Mouse (Mus musculus): ENCODE data around the gene 4930432M17Rik. TPM values are rescaled to one million over a fixed set of nuclear protein-coding genes. Genes with fewer than 3 reads are reported as not detected.

4930432M17Rik gene
- polyA plus RNA-seq, 1 experiment: not detected

DNA sequence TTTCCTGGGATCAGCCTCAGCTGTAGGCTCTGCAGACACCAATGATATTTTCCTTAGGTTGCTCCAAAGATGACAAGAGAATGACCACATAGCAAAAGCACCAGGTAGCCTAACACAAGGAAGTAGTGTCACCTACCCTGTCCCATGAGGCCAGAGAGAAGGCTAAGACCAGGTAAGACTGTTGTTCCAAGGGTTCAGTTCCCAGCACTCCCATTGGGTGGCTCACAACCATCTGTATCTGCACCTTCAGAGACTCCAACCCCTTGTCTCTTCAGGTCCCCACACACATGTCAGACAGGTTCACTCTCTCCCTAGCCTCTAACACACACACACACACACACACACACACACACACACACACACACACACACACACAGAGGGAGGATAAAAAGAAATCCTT lies 44.8 kb downstream of the 4930432M17Rik start:
- no peak overlapping the region for H3K4me3 ChIP-seq (replicated peaks; ENCODE audit: control insufficient read depth, low read depth, low read length)
- no peak overlapping the region for H3K27ac ChIP-seq (ENCODE audit: control insufficient read depth, insufficient read depth, low read depth, low read length, poor library complexity)
- TF ChIP-seq CTCF (IDR thresholded peaks at IDR 0.05; ENCODE audit: control insufficient read depth, insufficient read depth, low read length): no peak
- no peak for TF ChIP-seq POLR2A (IDR thresholded peaks at IDR 0.05; ENCODE audit: borderline replicate concordance, control insufficient read depth, low read depth, low read length)
- peaks cover 1% of the 10 kb centered on the region for H3K4me1 ChIP-seq (ENCODE audit: control insufficient read depth, insufficient read depth, low read length)

DNA sequence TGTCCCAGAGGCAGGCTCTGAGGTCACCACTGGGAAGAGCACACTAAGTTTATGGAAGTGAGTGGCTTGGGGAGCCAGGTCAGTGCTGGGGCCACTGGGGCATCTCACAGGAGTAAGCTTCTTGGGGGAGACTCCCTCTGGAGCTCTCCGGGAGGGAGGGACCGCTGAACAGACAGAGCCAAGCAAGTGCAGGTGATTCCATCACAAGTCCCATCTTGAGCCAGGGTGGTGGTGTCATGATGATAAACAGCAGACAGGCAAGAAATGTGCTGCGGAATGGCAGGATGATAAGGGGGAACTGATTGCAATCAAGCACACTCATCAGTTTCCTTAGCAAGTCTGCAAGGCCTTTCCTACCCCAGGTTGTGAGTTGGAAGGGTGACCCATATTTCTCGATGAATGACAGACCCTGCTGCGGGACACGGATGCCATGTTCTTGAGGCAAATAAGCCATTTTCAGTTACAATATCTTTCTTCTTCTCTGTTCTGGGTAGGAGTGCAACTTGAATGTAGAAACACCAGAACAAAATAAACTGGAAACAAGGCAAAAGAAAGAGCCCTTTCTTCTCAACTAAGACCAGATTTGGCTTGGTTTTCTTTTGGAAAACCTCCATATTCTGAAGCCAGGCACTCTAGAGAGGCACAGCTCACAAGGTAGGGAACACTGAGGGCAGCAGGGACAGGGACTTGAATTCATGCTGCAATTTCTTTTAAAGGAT lies 45.3 kb downstream of the 4930432M17Rik start:
- H3K4me3 ChIP-seq (replicated peaks; ENCODE audit: control insufficient read depth, low read depth, low read length): no peak overlapping the region
- TF ChIP-seq POLR2A (IDR thresholded peaks at IDR 0.05; ENCODE audit: borderline replicate concordance, control insufficient read depth, low read depth, low read length): no peak
- no peak for TF ChIP-seq CTCF (IDR thresholded peaks at IDR 0.05; ENCODE audit: control insufficient read depth, insufficient read depth, low read length)
- no peak overlapping the region for H3K27ac ChIP-seq (ENCODE audit: control insufficient read depth, insufficient read depth, low read depth, low read length, poor library complexity)
- peaks cover 1% of the 10 kb centered on the region for H3K4me1 ChIP-seq (ENCODE audit: control insufficient read depth, insufficient read depth, low read length)
- 56% methylated on average over 6 of the region's 6 CpGs for WGBS

DNA sequence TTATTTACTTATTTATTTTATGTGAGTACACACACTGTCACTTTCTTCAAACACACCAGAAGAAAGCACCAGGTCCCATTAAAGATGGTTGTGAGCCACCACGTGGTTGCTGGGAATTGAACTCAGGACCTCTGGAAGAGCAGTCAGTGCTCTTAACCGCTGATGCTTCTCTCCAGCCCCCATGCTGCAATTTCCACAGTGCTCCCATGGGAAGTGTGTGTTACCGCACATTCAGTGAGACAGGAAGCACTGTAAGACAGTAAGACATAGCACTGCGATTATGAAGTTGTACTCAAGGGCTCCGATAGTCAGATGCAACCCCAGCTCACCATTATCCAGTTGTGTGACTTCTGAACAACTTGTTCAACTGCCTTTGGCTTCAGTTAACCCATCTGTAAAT lies 45.9 kb downstream of the 4930432M17Rik start:
- H3K27ac ChIP-seq (ENCODE audit: control insufficient read depth, insufficient read depth, low read depth, low read length, poor library complexity): no peak overlapping the region
- peaks cover 1% of the 10 kb centered on the region for H3K4me1 ChIP-seq (ENCODE audit: control insufficient read depth, insufficient read depth, low read length)
- 78% methylated on average over 5 of the region's 5 CpGs for WGBS
- H3K4me3 ChIP-seq (replicated peaks; ENCODE audit: control insufficient read depth, low read depth, low read length): no peak overlapping the region
- no peak for TF ChIP-seq POLR2A (IDR thresholded peaks at IDR 0.05; ENCODE audit: borderline replicate concordance, control insufficient read depth, low read depth, low read length)
- no peak for TF ChIP-seq CTCF (IDR thresholded peaks at IDR 0.05; ENCODE audit: control insufficient read depth, insufficient read depth, low read length)

DNA sequence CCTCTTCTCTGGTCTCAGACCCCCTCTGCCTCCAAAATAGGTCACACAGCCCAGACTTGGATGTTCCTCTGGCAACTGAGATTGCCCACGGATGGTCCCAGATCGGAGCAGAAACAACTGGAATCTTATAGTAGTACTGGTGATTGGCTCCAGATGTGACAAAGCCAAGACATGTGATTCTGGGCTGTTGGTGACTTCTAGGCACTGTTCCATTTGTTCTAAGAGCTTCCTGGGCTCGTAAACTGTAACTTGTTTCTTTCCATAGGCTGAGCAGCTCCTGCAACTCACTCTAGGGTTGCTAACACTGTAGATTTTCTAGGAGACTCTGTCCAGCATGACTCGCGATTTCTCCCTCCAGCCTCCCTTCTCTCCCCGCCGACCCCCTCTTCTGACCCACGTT lies 48.1 kb downstream of the 4930432M17Rik start:
- Histone ChIP-seq H3K27ac (ENCODE audit: control insufficient read depth, insufficient read depth, low read depth, low read length, poor library complexity) (no peak overlapping the region), H3K4me1 (ENCODE audit: control insufficient read depth, insufficient read depth, low read length) (peaks cover 2% of the 10 kb centered on the region), H3K4me3 (replicated peaks; ENCODE audit: control insufficient read depth, low read depth, low read length) (no peak overlapping the region)
- WGBS: 81% methylated on average over 8 of the region's 8 CpGs
- no peak for TF ChIP-seq CTCF (IDR thresholded peaks at IDR 0.05; ENCODE audit: control insufficient read depth, insufficient read depth, low read length)
- TF ChIP-seq POLR2A (IDR thresholded peaks at IDR 0.05; ENCODE audit: borderline replicate concordance, control insufficient read depth, low read depth, low read length): no peak

DNA sequence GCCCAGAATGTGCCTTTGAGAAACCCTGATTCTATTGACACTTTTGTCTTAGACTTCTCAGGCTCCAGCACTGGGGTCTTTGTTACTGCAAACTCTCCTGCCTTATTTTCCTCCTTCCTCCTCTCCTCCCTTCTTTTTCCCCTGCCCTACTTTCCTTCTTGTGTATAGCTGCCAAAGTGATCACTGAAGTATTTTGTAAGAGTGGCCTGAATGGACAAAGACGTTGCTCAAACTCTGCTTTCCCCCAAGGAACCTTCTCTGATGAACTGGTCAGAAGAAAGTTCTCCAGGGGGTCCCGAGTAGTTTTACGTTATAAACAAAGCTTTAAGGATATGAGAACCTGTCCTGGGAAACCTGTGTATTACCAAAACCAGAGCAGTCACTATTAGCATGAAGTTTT lies 49.1 kb downstream of the 4930432M17Rik start:
- H3K27ac ChIP-seq (ENCODE audit: control insufficient read depth, insufficient read depth, low read depth, low read length, poor library complexity): no peak overlapping the region
- H3K4me3 ChIP-seq (replicated peaks; ENCODE audit: control insufficient read depth, low read depth, low read length): no peak overlapping the region
- no peak for TF ChIP-seq CTCF (IDR thresholded peaks at IDR 0.05; ENCODE audit: control insufficient read depth, insufficient read depth, low read length)
- H3K4me1 ChIP-seq (ENCODE audit: control insufficient read depth, insufficient read depth, low read length): peaks cover 3% of the 10 kb centered on the region; the same call in 1 of the 2 replicates
- 78% methylated on average over 3 of the region's 3 CpGs for WGBS

DNA sequence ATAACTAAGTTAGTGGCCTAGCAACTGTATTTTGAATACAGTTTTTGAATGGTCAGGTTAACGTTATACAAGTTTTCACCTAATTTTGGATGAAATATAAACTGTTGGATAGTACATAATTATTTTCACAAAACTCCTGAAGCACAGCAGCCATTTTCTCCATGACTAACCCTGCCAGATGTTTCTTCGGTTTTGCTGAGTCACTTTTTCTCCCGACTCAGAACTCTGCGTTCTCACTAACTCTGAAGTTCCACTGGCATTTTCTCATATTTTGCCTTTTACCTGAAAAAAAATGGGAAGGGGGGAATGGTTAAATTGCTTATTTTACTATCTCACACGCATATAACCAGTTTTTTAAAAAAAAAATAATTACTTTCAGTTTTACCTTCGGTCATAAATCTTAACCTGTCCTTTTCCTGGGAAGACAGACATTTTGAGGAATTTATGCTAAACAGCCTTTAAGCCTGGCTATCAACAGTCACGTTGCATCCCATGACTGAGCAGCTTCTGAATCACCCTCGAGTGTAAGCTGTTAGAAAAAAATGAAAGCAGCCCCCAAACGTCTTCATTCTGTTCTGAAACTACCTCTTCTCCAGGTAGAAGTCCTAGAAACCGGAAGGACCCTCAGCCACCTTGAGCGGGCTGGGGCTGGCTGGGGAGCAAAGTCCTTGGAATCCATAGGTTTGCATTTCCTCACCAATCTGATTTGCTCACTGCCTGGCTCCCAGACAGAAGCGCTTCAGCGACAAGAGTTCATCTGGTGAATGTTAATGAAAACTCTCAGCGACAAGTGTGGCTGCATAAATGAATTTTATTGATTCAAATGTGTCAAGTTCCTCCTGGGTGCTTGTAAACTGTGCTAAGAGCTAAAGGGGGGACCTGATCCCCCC lies 50.5 kb downstream of the 4930432M17Rik start:
- no peak overlapping the region for H3K4me3 ChIP-seq (replicated peaks; ENCODE audit: control insufficient read depth, low read depth, low read length)
- no peak overlapping the region for H3K27ac ChIP-seq (ENCODE audit: control insufficient read depth, insufficient read depth, low read depth, low read length, poor library complexity)
- H3K4me1 ChIP-seq (ENCODE audit: control insufficient read depth, insufficient read depth, low read length): peaks cover 3% of the 10 kb centered on the region; the same call in 1 of the 2 replicates
- WGBS: 15% methylated on average over 14 of the region's 14 CpGs
- TF ChIP-seq CTCF (IDR thresholded peaks at IDR 0.05; ENCODE audit: control insufficient read depth, insufficient read depth, low read length): no peak
- TF ChIP-seq POLR2A (IDR thresholded peaks at IDR 0.05; ENCODE audit: borderline replicate concordance, control insufficient read depth, low read depth, low read length): no peak

DNA sequence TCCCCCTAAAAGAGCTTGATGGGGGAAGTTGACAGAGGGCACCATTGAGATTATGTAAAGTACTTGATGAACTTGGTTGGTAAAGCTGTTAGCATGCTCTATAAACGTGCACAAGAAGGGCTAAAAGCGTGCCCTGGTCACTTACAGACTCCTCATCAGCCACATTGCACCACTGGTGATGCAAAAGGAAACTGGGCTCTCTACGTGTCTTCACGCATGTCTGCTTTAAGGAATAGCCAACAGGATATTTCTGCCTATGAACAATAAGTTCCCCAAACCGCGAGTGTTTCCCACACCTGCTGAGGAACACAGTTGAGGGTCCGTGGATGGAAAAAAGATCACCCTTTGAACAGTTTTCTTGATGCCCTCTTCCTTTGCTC lies 51.1 kb downstream of the 4930432M17Rik start:
- 6% methylated on average over 7 of the region's 7 CpGs for WGBS
- Histone ChIP-seq H3K27ac (ENCODE audit: control insufficient read depth, insufficient read depth, low read depth, low read length, poor library complexity) (peak overlapping the region; percentile 36; the same call in 1 of the 2 replicates), H3K4me3 (replicated peaks; ENCODE audit: control insufficient read depth, low read depth, low read length) (no peak overlapping the region), H3K4me1 (ENCODE audit: control insufficient read depth, insufficient read depth, low read length) (peaks cover 3% of the 10 kb centered on the region; the same call in 1 of the 2 replicates)
- no peak for TF ChIP-seq CTCF (IDR thresholded peaks at IDR 0.05; ENCODE audit: control insufficient read depth, insufficient read depth, low read length)

DNA sequence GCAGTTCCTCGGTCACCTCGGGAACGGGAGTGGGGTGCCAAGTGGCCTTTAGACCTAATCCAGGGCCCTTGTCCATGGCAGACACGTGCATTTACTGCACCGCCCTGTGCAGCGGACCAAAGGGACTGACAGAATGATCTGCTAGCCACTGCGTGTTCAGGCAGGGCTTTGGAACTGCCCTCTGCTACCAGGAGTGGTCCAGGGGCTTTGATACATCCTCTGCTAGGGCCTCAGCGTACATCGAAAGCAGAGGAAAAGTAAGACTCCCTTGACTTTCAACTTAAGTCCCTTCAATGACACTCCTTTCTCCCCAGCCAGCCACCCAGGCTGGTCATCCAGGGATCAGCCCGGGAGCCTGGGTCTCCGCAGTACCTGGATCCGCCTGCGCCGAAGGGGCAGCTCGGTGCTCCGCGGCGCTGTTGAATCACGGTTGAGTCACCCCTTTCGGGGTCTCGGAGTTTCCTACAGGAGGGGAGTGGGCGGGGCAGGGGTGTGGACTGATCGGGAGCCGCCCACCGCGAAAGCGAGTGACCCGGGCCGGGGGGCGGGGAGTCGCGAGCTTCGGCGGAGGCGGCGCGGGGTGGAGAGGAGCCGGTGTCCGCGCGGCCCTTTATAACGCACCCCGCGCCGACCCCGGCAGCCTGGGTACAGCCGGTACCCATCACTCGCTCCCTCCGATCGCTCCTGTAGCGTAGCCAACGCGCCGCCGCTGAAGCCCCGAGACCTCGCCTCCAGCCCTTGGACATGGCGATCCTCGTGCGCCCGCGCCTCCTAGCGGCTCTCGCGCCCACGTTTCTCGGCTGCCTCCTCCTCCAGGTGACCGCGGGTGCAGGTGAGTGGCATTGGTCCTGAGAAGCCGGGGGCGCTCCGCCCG lies 52.6 kb downstream of the 4930432M17Rik start, which contains the start of gene F3:
F3 (plus strand) TSS at position 567 of the 874 bp plus-strand sequence.
- TF ChIP-seq POLR2A (IDR thresholded peaks at IDR 0.05; ENCODE audit: borderline replicate concordance, control insufficient read depth, low read depth, low read length): no peak
- TF ChIP-seq CTCF (IDR thresholded peaks at IDR 0.05; ENCODE audit: control insufficient read depth, insufficient read depth, low read length): peak; percentile 70
- Histone ChIP-seq H3K4me1 (ENCODE audit: control insufficient read depth, insufficient read depth, low read length) (peaks cover 3% of the 10 kb centered on the region; the same call in 1 of the 2 replicates), H3K4me3 (replicated peaks; ENCODE audit: control insufficient read depth, low read depth, low read length) (peak within 1 kb of the TSS; percentile 53), H3K27ac (ENCODE audit: control insufficient read depth, insufficient read depth, low read depth, low read length, poor library complexity) (peak within 1 kb of the TSS; percentile 41; the same call in 1 of the 2 replicates)
- 1% methylated on average over 73 of the region's 73 CpGs for WGBS
